Mouse (Mus musculus) limb, embryonic 11.5 days (tissue): ENCODE measurements around the gene Nipa1. TPM values are rescaled to one million over a fixed set of nuclear protein-coding genes. Genes with fewer than 3 reads are reported as not detected.

ENCODE experiments used
- ATAC-seq: fragments of 200-750 bp; cut with Nextera tagmentation; 2 replicates; pipeline ENCODE4 v1.8.0; 2017; ENCODE audit warnings: low read depth; ENCODE audit not compliant: insufficient number of reproducible peaks, low FRiP score, low TSS enrichment
- DNase-seq: peaks from one replicate; pipeline ENCODE4 v3.0.0-alpha.2; 2015; ENCODE audit warnings: low spot score
- H3K27ac ChIP-seq: fragments of 300-500 bp; sonication (generic); replicated peaks from 2 replicates; pipeline ENCODE4 v1.5.1; 2014; ENCODE audit warnings: low read depth, mild to moderate bottlenecking, low read length
- H3K27me3 ChIP-seq: fragments of 300-500 bp; sonication (generic); 2 replicates; pipeline ENCODE4 v1.6.1; 2014; ENCODE audit warnings: mild to moderate bottlenecking, low read length, mixed read lengths; ENCODE audit not compliant: control insufficient read depth, insufficient read depth
- H3K36me3 ChIP-seq: fragments of 300-500 bp; sonication (generic); 2 replicates; pipeline ENCODE4 v1.6.1; 2014; ENCODE audit warnings: mild to moderate bottlenecking, low read length, moderate library complexity, mixed read lengths; ENCODE audit not compliant: control insufficient read depth, insufficient read depth
- H3K4me1 ChIP-seq: fragments of 300-500 bp; sonication (generic); 2 replicates; pipeline ENCODE4 v1.6.1; 2014; ENCODE audit warnings: low read length, mixed read lengths; ENCODE audit not compliant: control insufficient read depth, insufficient read depth
- H3K4me2 ChIP-seq: fragments of 300-500 bp; sonication (generic); 2 replicates; pipeline ENCODE4 v1.6.1; 2014; ENCODE audit warnings: low read depth, mild to moderate bottlenecking, moderate library complexity; ENCODE audit not compliant: severe bottlenecking
- H3K4me3 ChIP-seq: fragments of 300-500 bp; sonication (generic); 2 replicates; pipeline ENCODE4 v1.5.1; 2014; ENCODE audit warnings: low read depth, low read length
- H3K9ac ChIP-seq: fragments of 300-500 bp; sonication (generic); 2 replicates; pipeline ENCODE4 v1.6.1; 2014; ENCODE audit warnings: mild to moderate bottlenecking, low read length
- H3K9me3 ChIP-seq: fragments of 300-500 bp; sonication (generic); 2 replicates; pipeline ENCODE4 v1.6.1; 2016; ENCODE audit warnings: low read length; ENCODE audit not compliant: control insufficient read depth
- WGBS: fragments of 180-500 bp; shearing (Covaris S2); extraction: QIAGEN DNeasy Blood & Tissue Kit; methylation state at CpG from one replicate; pipeline ENCODE4 v1.1.7; 2014; 5-methylcytosine and 5-hydroxymethylcytosine counted together
- polyA plus RNA-seq: library from polyadenylated mRNA; unstranded; fragments of >200 nt; fragmentation: Nextera tagmentation; extraction: Ambion mirVana; gene quantifications from 2 replicates; pipeline ENCODE4 v1.2.1, GENCODE M21; 2014

Gene Nipa1
- polyA plus RNA-seq, 1 experiment from 2014 or later = 6.3 TPM

DNA sequence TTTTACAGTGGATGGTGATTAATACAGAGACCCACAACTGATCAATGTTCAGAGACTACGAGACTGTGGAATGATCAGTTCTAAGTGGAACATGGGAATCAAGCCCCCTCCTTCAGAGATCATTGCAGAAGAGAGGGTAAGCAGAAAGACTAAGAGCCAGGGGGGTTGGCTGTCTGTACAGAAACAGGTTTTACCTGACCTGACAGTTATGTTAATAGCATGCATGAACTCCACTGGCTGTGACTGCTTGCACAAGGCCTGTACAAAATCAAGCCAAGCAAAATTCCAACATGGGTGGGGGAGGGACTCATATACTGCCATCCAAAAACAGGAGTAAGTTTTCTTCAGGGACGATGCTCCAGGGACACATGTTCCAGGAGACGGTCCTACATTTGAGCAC, 28.6 kb downstream of the Nipa1 start:
- WGBS = 90% methylated on average over 3 of the region's 3 CpGs
- no peak for ATAC-seq

DNA sequence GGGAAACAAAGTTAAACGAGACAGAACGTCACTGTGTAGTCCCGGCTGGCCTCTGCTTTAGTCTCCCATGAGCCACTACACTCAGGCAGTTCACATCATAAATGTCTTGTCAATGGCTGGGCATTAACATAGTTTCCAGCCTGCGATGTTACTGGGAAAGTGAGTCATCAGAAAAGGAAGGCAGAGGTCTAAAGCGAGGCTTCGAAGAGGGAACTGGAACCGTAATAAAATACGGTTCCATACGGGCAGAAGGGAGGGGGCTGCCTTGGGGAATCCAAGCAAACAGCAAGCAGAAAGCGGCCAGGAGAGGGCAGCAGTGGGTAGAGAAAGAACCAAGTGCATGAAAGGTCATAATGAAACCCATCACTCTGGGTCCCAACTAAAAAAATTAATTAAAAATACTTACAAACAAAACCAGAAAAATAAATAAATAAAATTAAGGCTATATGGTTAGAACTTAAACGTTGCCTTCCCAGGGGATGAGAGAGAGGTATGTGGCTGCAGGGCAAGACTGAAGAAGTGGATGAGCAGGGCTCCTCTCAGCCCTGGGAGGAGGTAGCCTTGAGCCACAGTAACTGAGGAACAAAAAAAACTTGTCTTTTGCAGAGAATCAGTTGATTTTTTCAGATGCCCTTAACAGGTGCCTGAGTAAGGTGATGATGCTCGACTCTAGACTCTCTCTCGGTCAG, 33.1 kb downstream of the Nipa1 start:
- WGBS = 37% methylated on average over 13 of the region's 13 CpGs

More for the DNA sequence above, 28.6 kb downstream of the Nipa1 start:
- Histone ChIP-seq H3K4me2 (no peak overlapping the region), H3K9ac (no peak overlapping the region), H3K4me1 (no peaks in the 10 kb centered on the region), H3K9me3 (no peaks in the 10 kb centered on the region), H3K27me3 (no peaks in the 10 kb centered on the region), H3K27ac (no peak overlapping the region), H3K36me3 (no peaks in the 10 kb centered on the region), H3K4me3 (no peak overlapping the region)
- no peak for DNase-seq

DNA sequence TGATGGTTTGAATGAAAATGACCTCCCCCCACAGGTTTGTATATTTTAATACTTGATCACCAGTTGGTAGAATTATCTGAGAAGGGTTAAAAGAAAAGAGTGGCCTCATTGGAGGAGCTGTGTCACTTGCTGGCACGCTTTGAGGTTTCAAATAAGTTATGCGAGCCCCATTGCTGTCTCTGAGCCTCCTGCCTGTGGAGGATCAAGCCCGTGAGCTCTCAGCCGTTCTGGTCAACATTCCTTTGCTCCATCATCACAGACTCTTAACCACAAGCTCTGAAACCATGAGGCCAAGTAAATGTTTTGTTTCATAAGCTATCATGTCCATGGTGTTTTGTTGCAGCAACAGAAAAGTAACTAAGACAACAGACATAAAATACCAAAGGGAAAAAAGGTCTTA, 35.0 kb downstream of the Nipa1 start:
- DNase-seq (no peak), ATAC-seq (no peak)
- H3K4me2 ChIP-seq = no peak overlapping the region
- H3K9ac ChIP-seq = no peak overlapping the region
- no peaks in the 10 kb centered on the region for H3K27me3 ChIP-seq
- H3K36me3 ChIP-seq = no peaks in the 10 kb centered on the region
- H3K4me1 ChIP-seq = no peaks in the 10 kb centered on the region
- WGBS = 82% methylated on average over 4 of the region's 4 CpGs
- H3K4me3 ChIP-seq = no peak overlapping the region
- no peaks in the 10 kb centered on the region for H3K9me3 ChIP-seq
- H3K27ac ChIP-seq = no peak overlapping the region

More for the DNA sequence above, 33.1 kb downstream of the Nipa1 start:
- no peaks in the 10 kb centered on the region for H3K4me1 ChIP-seq
- no peak overlapping the region for H3K4me2 ChIP-seq
- DNase-seq (peak; percentile 86), ATAC-seq (no peak; the same call in 1 of the 2 replicates)
- H3K27ac ChIP-seq = no peak overlapping the region
- no peak overlapping the region for H3K4me3 ChIP-seq
- no peaks in the 10 kb centered on the region for H3K9me3 ChIP-seq
- H3K27me3 ChIP-seq = no peaks in the 10 kb centered on the region
- H3K9ac ChIP-seq = no peak overlapping the region
- H3K36me3 ChIP-seq = no peaks in the 10 kb centered on the region

DNA sequence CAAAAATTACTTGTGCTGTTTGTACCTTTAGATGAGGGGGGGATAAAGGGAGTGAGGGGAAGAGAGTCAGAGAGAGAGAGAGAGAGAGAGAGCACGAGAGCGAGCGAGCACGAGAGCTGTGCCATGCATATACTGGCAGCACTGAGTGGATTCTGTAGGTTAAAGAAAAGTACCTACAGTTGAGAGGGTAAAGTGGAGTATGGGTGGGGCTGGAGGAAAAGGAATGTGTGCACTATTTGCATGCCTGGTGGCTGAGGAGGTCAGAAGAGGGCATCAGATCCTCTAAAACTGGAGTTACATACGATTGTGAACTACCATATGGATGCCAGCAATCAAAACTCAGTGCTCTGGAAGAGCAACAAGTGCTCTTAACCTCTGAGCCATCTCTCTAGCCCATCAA, 36.6 kb downstream of the Nipa1 start:
- no peaks in the 10 kb centered on the region for H3K36me3 ChIP-seq
- no peaks in the 10 kb centered on the region for H3K27me3 ChIP-seq
- WGBS = 89% methylated on average over 5 of the region's 5 CpGs
- ATAC-seq (no peak), DNase-seq (no peak)
- H3K4me1 ChIP-seq = no peaks in the 10 kb centered on the region
- H3K9me3 ChIP-seq = no peaks in the 10 kb centered on the region
- no peak overlapping the region for H3K27ac ChIP-seq
- H3K4me2 ChIP-seq = no peak overlapping the region
- no peak overlapping the region for H3K4me3 ChIP-seq
- H3K9ac ChIP-seq = no peak overlapping the region

DNA sequence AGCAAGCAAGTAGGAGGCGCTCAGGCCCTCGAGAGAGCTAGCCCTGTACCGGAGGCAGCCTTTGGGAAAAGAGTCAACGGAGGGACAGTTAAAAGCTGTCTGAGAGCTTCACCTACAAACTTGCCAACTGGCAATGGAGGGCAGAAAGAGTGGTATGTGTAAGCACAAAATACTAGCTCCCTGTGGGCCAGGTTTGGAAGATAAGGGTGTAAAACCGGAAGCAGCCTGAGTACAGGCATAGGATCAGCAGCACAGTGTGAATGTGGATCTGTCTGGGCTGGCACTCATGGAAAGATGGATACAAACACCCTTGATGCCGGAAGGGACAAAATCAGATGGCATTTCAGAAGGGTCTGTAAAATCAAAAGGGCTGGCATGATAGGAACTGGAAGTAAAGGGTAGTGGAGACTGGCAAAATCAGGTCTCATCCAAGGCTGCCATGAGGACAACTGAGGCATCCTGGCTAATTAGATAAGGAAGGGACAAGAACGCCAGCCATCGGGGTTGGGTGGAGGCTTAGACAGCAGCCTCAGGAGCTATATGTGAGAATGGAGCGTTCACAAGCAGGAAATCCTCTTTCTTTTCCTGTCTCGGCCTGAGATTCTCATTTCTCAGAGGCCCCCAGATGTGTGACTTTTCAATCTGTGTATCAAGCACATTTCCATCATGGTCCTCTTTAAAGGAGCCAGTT, 37.6 kb downstream of the Nipa1 start:
- Histone ChIP-seq H3K4me3 (no peak overlapping the region), H3K9ac (no peak overlapping the region), H3K27me3 (no peaks in the 10 kb centered on the region), H3K27ac (no peak overlapping the region), H3K4me2 (no peak overlapping the region), H3K9me3 (no peaks in the 10 kb centered on the region), H3K36me3 (no peaks in the 10 kb centered on the region), H3K4me1 (no peaks in the 10 kb centered on the region)
- no peak for ATAC-seq
- DNase-seq = no peak
- 88% methylated on average over 10 of the region's 10 CpGs for WGBS

DNA sequence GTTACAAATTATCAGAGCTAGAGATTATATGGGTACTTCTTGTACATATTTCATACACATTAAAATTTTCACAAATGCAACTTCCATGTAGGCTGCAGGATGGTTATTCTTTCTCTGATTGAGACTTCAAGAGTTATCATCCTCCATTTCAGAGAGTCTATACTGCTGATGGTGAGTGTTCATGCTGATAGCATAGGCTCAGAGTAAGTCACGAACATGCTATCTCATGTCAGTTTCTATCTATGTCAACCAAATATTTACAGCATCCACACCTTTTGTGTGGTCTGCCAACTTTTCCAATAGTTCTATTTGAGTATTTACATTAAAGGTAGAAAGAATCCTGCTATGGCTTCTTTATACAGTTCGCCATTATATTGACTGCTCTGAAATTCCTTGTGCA, 38.2 kb downstream of the Nipa1 start:
- DNase-seq = no peak
- Histone ChIP-seq H3K4me1 (no peaks in the 10 kb centered on the region), H3K4me3 (no peak overlapping the region), H3K4me2 (no peak overlapping the region), H3K27me3 (no peaks in the 10 kb centered on the region), H3K27ac (no peak overlapping the region), H3K9me3 (no peaks in the 10 kb centered on the region), H3K9ac (no peak overlapping the region), H3K36me3 (no peaks in the 10 kb centered on the region)
- 97% methylated on average over 2 of the region's 2 CpGs for WGBS
- no peak for ATAC-seq

DNA sequence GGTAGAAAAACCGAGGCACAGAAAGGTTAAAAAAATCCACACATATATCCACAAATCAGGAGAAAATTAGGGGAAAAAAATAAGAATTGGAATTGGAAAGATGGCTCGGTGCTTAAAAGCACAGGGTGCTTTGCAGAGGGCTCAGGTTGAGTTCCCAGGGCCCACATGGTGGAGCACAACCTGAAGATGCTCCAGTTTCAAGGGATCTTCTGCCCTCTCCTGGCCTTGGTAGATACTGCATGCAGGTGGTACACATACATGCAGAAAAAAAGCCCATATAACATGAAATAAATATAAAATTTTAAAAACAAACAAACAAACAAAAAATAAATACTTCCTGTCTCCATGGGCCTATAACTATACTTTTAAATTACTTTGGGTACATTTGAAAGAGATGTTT, 45.3 kb downstream of the Nipa1 start:
- WGBS = 86% methylated on average over 2 of the region's 2 CpGs
- no peak overlapping the region for H3K4me2 ChIP-seq
- H3K9ac ChIP-seq = no peak overlapping the region
- H3K27me3 ChIP-seq = no peaks in the 10 kb centered on the region
- no peak overlapping the region for H3K4me3 ChIP-seq
- no peaks in the 10 kb centered on the region for H3K36me3 ChIP-seq
- no peak overlapping the region for H3K27ac ChIP-seq
- no peaks in the 10 kb centered on the region for H3K4me1 ChIP-seq
- H3K9me3 ChIP-seq = no peaks in the 10 kb centered on the region
- DNase-seq (no peak), ATAC-seq (no peak)

DNA sequence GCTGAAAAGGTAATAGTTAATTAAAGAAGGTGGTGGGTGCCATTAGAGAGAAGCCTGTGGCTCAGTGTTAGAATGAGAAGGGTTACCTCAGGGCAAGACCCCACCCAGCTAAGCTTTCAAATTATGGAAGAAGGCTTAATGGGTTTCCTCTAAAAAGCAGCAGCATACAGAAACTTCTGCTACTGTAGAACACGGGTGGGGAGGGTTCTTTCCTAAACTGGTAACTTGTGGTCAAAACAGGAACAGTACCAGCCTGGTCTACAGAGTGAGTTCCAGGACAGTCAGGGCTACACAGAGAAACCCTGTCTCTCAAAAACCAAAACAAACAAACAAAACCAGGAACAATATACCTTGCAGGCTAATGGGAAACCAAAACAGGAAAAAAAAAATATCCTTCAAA, 50.3 kb downstream of the Nipa1 start:
- no peaks in the 10 kb centered on the region for H3K9me3 ChIP-seq
- H3K27me3 ChIP-seq = no peaks in the 10 kb centered on the region
- peaks cover 4% of the 10 kb centered on the region; the same call in 1 of the 2 replicates for H3K4me1 ChIP-seq
- H3K4me2 ChIP-seq = no peak overlapping the region
- H3K9ac ChIP-seq = no peak overlapping the region
- ATAC-seq = no peak
- DNase-seq = no peak
- no peaks in the 10 kb centered on the region for H3K36me3 ChIP-seq
- WGBS = 67% methylated on average over 1 of the region's 1 CpGs
- no peak overlapping the region for H3K4me3 ChIP-seq
- no peak overlapping the region for H3K27ac ChIP-seq
